Mouse (Mus musculus) E14TG2a.4 (cell line): ENCODE data around the gene Znhit6.

Experiments used
- CTCF ChIP-seq: conservative IDR thresholded peaks from 2 replicates; pipeline ENCODE4 v1.5.1; 2014; ENCODE audit warnings: low read length
- NANOG ChIP-seq: IDR thresholded peaks from 2 replicates; pipeline ENCODE4 v1.6.1; 2014; ENCODE audit warnings: borderline replicate concordance, low read length, mixed read lengths
- POU5F1 ChIP-seq: IDR thresholded peaks from 2 replicates; pipeline ENCODE4 v1.6.1; 2014; ENCODE audit warnings: low read length, borderline replicate concordance

GRCm38 (mm10) chr3:145614362-145615115 is 38.5 kb downstream of the Znhit6 start:
- TF ChIP-seq CTCF, result no peak
- TF ChIP-seq NANOG, result no peak
- no peak for TF ChIP-seq POU5F1
